Mouse (Mus musculus): ENCODE measurements around the gene Slx4ip.

Gene Slx4ip

DNA sequence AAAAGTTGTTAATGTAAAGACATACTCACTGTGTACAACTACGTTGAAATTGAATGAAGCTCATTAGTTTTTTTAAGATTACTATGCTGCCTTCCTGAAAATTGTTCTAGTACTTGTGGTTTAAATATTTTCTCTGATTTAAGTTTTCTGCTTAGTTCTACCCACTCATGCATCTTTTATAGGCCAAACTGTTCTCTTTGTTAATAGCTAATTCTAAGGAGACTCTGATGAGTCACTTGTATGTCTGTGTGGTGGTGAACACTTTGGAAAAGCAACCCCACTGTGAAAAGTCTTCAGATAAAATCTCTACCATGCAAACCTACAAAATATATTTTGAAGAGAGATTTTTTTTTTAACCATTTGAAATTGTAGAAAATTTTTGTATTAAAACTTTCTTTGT is 47.2 kb downstream of the Slx4ip start:
- in situ Hi-C loops (cut with MboI; ENCODE audit: unreplicated experiment in 2 of 2): no loop called here

GRCm38 (mm10) chr2:136946297-136946696 is 55.3 kb downstream of the Slx4ip start:
- in situ Hi-C loops (cut with MboI; ENCODE audit: unreplicated experiment in 2 of 2): no loop called here

- in situ Hi-C loops (cut with MboI; ENCODE audit: unreplicated experiment in 2 of 2): no loop called here
These were observed 56.5 kb downstream of the Slx4ip start for GRCm38 (mm10) chr2:136947500-136947899.

GRCm38 (mm10) chr2:136947937-136948336 is 56.9 kb downstream of the Slx4ip start:
- in situ Hi-C loops (cut with MboI; ENCODE audit: unreplicated experiment in 2 of 2): no loop called here

- in situ Hi-C loops (cut with MboI; ENCODE audit: unreplicated experiment in 2 of 2): no loop called here
These were observed 61.2 kb downstream of the Slx4ip start for GRCm38 (mm10) chr2:136952238-136952637.

DNA sequence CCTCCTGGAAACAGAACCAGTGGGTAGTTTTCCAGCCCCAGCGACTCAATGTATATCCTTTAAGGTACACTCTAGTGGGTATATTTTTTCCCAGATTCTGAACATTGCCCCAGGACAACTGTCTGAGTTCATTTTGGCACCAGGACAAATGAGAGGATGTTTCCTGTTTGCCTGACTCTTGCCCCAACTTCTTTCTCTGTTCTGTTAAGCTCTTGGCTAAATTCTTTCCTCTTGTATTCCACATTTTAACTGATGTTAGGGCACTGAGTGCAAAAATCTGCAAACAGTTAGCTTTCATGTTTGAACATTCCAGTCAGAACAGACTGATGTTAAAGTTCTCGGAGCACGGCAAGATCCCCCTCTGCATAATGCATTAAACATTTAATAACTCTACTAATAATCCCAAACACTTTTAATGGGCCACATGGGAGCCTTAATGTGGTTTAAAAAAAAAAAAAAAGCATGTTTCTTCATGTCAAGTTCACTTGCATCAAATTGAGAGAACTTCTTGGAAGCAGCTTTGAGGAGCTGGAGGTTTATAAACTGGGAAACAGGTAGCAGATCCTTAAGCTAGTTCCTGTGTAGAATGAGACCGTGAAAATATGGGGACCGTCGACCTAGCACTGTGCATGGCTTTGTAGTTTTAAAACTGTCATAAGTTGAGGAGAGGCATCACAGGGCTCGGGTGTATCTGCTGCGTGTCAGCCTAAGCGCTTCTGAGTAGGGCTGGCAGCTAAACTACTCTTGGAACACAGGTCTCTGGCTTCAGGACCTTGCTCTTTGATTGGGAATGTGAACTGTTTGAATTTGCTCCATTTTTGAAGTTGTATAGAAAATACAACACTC is 64.9 kb downstream of the Slx4ip start:
- in situ Hi-C loops (cut with MboI; ENCODE audit: unreplicated experiment in 2 of 2): no loop called here

DNA sequence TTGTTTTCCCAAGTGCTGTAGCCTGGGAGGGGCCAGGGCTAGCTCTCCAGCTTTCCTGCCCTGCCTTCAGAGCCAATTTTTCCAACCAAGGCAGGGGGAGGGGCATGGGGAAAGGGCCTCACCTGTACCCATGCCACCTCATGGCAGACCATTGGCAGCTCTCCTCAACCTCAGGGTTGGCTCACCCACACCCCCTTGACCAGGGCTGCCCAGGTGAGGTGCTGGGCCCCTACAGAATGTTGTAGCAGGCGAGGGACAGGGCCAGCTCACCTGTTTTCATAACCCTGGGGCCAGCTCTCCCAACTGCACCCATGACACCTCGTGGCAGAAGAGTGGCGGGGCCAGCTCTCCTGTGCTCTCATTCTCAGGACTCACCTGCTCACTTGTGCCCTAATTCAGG is 67.7 kb downstream of the Slx4ip start:
- in situ Hi-C loops (cut with MboI; ENCODE audit: unreplicated experiment in 2 of 2): no loop called here

- in situ Hi-C loops (cut with MboI; ENCODE audit: unreplicated experiment in 2 of 2): loop anchor here in 1 of 2 experiments (25.0 kb wide), 1 partner anchor 488 kb away; no protein-coding TSS in a partner anchor
These were observed 84.8 kb downstream of the Slx4ip start for GRCm38 (mm10) chr2:136975774-136976173.

DNA sequence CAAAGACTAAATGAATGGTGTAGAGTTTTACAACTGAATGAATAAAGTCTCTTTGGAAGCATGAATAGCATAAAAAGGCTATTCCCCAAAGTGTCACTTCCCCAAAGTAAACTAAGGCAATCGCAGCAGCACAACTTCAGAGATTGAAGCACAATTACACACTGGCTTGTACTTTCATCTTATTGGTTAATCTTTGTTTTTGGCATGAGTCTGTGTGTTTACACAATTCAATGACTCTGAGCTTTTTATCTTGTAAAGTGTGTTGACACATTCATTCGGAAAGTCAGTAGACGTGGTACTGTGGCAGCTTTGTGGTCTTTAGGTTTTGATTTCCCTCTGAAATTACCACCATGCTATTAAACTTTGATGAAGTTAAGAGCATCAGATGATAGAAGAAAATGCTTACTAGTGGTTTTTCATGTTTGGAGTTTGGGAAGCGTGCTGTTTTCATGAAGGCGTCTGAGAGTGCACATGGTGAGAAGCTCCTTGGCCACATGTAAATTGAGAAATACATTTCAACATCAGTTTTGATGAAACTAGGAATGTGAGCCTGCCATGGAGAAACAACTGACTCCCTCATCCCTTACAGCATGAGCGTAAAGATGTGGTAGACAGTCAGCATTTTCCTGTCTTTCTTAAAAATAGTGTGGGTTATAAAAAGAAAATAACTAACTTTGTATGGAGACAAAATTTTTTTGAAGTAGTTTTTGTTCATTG is 88.2 kb downstream of the Slx4ip start:
- in situ Hi-C loops (cut with MboI; ENCODE audit: unreplicated experiment in 2 of 2): loop anchor here in 1 of 2 experiments (25.0 kb wide), 1 partner anchor 492 kb away; no protein-coding TSS in a partner anchor

GRCm38 (mm10) chr2:136981062-136981879 is 90.3 kb downstream of the Slx4ip start:
- in situ Hi-C loops (cut with MboI; ENCODE audit: unreplicated experiment in 2 of 2): loop anchor here in 1 of 2 experiments (25.0 kb wide), 1 partner anchor 494 kb away; no protein-coding TSS in a partner anchor

GRCm38 (mm10) chr2:136983959-136984358 is 92.9 kb downstream of the Slx4ip start:
- in situ Hi-C loops (cut with MboI; ENCODE audit: unreplicated experiment in 2 of 2): loop anchor here in 1 of 2 experiments (25.0 kb wide), 1 partner anchor 497 kb away; no protein-coding TSS in a partner anchor

DNA sequence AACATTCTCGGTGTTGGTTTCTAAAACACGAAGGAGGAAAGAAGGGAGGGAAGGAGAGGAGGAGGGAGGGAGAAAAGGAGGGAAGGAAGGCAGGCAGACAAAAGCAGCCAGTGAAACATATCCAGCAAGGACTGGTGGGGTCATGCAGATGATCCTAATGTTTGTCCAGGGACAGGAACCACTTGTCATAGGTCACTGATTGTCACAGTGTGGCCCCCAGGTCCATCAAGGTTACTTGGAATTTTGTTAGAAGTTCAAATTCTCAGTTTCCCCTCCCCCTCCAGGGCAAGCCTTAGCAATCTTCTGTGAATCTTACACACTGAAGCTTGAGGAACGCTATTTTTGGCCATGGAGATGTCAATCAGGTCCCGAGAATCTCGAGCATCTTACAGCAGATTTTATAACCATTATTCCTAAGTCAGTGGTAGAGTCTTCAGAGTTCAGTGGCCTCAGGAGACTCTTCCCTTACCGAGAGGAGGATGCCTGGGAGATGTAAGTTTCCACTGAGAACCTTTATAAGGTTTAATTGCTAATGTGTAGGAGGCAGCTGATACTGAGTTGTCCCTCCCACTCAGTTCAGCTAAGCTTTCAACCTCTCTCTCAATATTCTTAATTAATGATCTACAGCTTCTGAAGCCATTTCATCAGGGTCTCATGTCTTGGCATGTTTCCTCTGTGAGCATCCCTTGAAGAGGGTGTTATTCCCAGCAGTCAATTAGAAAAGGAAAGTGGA is 95.1 kb downstream of the Slx4ip start:
- in situ Hi-C loops (cut with MboI; ENCODE audit: unreplicated experiment in 2 of 2): loop anchor here in 1 of 2 experiments (25.0 kb wide), 1 partner anchor 499 kb away; no protein-coding TSS in a partner anchor

GRCm38 (mm10) chr2:136993116-136993515 is 102.1 kb downstream of the Slx4ip start:
- in situ Hi-C loops (cut with MboI; ENCODE audit: unreplicated experiment in 2 of 2): loop anchor here in 1 of 2 experiments (25.0 kb wide), 1 partner anchor 506 kb away; no protein-coding TSS in a partner anchor

- in situ Hi-C loops (cut with MboI; ENCODE audit: unreplicated experiment in 2 of 2): loop anchor here in 1 of 2 experiments (5.0 to 25.0 kb wide), 2 partner anchors 510 to 945 kb away; no protein-coding TSS in a partner anchor
These were observed 106.1 kb downstream of the Slx4ip start for GRCm38 (mm10) chr2:136997104-136997503.

DNA sequence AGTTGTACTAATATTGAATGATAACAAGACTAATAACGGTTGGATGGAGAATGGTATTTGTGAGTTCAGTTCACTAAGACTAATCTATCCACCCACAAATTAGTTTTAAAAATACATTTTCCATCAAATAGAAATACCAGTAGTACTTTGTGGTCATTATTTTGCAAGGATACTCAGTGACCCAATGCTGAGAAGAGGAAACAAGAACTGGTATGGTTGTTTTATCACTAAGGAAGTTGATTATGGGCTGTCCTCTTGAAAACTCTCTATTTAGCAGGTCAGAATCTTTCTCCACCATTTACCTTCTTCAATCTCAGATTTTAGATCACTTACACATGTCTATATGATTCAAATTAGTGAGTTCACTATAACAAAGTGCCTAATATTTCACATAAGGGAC is 111.0 kb downstream of the Slx4ip start:
- in situ Hi-C loops (cut with MboI; ENCODE audit: unreplicated experiment in 2 of 2): no loop called here

GRCm38 (mm10) chr2:137006656-137007055 is 115.6 kb downstream of the Slx4ip start:
- in situ Hi-C loops (cut with MboI; ENCODE audit: unreplicated experiment in 2 of 2): no loop called here

- in situ Hi-C loops (cut with MboI; ENCODE audit: unreplicated experiment in 2 of 2): no loop called here
These were observed 121.0 kb downstream of the Slx4ip start for GRCm38 (mm10) chr2:137011980-137012379.

DNA sequence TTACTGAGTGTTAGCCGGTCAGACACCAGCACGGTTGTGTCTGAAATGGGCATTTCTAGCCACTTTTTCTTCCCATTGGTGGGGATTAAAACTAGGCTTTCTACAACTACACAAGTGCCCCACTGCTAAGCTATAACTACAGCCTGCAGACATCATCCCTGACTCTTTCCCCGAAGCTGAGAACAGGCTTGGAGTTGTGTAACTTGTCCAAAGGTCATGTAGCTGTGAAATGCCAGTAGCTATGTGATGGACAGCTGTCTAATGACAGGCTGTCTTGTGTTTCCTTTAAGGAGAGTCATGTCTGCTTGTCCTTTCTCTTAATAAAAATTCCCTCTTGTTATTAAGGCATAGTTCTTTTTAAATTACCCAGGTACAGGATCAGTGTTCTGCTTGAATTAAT is 122.1 kb downstream of the Slx4ip start:
- in situ Hi-C loops (cut with MboI; ENCODE audit: unreplicated experiment in 2 of 2): no loop called here

DNA sequence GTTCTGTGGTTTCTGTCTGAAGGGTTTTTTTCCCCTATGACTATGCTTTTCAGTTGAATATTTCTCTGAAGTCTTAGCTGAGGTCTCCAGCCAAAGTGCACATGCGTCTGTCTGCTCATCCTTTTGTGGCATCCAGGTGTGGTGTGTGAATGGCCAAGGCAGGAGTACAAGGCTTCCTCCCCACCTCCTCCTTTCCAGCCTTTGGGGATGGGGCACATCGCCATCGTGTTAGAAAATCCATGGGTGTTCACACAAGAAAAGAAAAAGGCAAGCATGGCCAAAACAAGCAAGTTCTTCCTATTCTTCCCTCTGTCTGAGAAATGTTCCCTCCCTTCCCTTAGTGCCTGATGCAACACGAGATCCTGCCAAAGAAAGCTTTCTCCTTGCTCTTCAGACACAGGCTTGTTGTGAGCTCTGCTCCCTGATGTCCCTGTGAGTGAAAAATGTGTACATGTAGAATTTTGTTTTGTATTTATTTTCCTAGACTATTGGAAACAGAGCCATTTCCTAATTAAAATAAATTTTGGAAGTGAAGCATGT is 122.9 kb downstream of the Slx4ip start:
- in situ Hi-C loops (cut with MboI; ENCODE audit: unreplicated experiment in 2 of 2): no loop called here
